Mouse (Mus musculus): ENCODE results near the gene Scap. TPM values are rescaled to one million over a fixed set of nuclear protein-coding genes. Genes with fewer than 3 reads are reported as not detected.

The Scap gene
- 1.5 and 1.7 TPM in 2 replicates for polyA plus RNA-seq (2012)

GRCm38 (mm10) chr9:110333135-110333895 is at the start of gene Scap:
Gene Scap, plus strand, starts transcription at chr9:110333288.
- TF ChIP-seq TAL1 (IDR thresholded peaks at IDR 0.05; ENCODE audit: low read length) (no peak), GATA1 (IDR thresholded peaks at IDR 0.05; ENCODE audit: low read length) (no peak)
- Histone ChIP-seq H3K36me3 (ENCODE audit: control insufficient read depth) (no peaks in the 10 kb centered on the region), H3K4me3 (replicated peaks) (peak within 1 kb of the TSS; percentile 85), H3K27me3 (ENCODE audit: control insufficient read depth) (no peaks in the 10 kb centered on the region), H3K9me3 (ENCODE audit: control insufficient read depth, low read length) (no peaks in the 10 kb centered on the region), H3K4me1 (ENCODE audit: control insufficient read depth) (peaks cover 26% of the 10 kb centered on the region)

GRCm38 (mm10) chr9:110284075-110284697 is 48.9 kb upstream of the Scap start:
- no peaks in the 10 kb centered on the region for H3K9me3 ChIP-seq (ENCODE audit: control insufficient read depth, low read length)
- H3K4me1 ChIP-seq (ENCODE audit: control insufficient read depth), result no peaks in the 10 kb centered on the region
- no peaks in the 10 kb centered on the region for H3K27me3 ChIP-seq (ENCODE audit: control insufficient read depth)
- no peaks in the 10 kb centered on the region for H3K36me3 ChIP-seq (ENCODE audit: control insufficient read depth)
- TF ChIP-seq TAL1 (IDR thresholded peaks at IDR 0.05; ENCODE audit: low read length) (no peak), GATA1 (IDR thresholded peaks at IDR 0.05; ENCODE audit: low read length) (no peak)
- H3K4me3 ChIP-seq (replicated peaks), result no peak overlapping the region

GRCm38 (mm10) chr9:110287321-110287924 is 45.7 kb upstream of the Scap start:
- Histone ChIP-seq H3K27me3 (ENCODE audit: control insufficient read depth) (no peaks in the 10 kb centered on the region), H3K9me3 (ENCODE audit: control insufficient read depth, low read length) (no peaks in the 10 kb centered on the region), H3K4me3 (replicated peaks) (no peak overlapping the region), H3K36me3 (ENCODE audit: control insufficient read depth) (no peaks in the 10 kb centered on the region), H3K4me1 (ENCODE audit: control insufficient read depth) (no peaks in the 10 kb centered on the region)
- no peak for TF ChIP-seq TAL1 (IDR thresholded peaks at IDR 0.05; ENCODE audit: low read length)

GRCm38 (mm10) chr9:110293254-110293718 is 39.8 kb upstream of the Scap start:
- Histone ChIP-seq H3K4me3 (replicated peaks) (no peak overlapping the region), H3K36me3 (ENCODE audit: control insufficient read depth) (no peaks in the 10 kb centered on the region), H3K27me3 (ENCODE audit: control insufficient read depth) (no peaks in the 10 kb centered on the region), H3K4me1 (ENCODE audit: control insufficient read depth) (no peaks in the 10 kb centered on the region), H3K9me3 (ENCODE audit: control insufficient read depth, low read length) (no peaks in the 10 kb centered on the region)
- no peak for TF ChIP-seq GATA1 (IDR thresholded peaks at IDR 0.05; ENCODE audit: low read length)
- no peak for TF ChIP-seq TAL1 (IDR thresholded peaks at IDR 0.05; ENCODE audit: low read length)

- H3K36me3 ChIP-seq (ENCODE audit: control insufficient read depth), result no peaks in the 10 kb centered on the region
- H3K9me3 ChIP-seq (ENCODE audit: control insufficient read depth, low read length), result no peaks in the 10 kb centered on the region
- TF ChIP-seq GATA1 (IDR thresholded peaks at IDR 0.05; ENCODE audit: low read length) (no peak), TAL1 (IDR thresholded peaks at IDR 0.05; ENCODE audit: low read length) (no peak)
- no peak overlapping the region for H3K4me3 ChIP-seq (replicated peaks)
- no peaks in the 10 kb centered on the region for H3K27me3 ChIP-seq (ENCODE audit: control insufficient read depth)
- H3K4me1 ChIP-seq (ENCODE audit: control insufficient read depth), result no peaks in the 10 kb centered on the region
These were observed 39.1 kb upstream of the Scap start for GRCm38 (mm10) chr9:110293873-110294415.

- no peak overlapping the region for H3K4me3 ChIP-seq (replicated peaks)
- no peaks in the 10 kb centered on the region for H3K9me3 ChIP-seq (ENCODE audit: control insufficient read depth, low read length)
- H3K27me3 ChIP-seq (ENCODE audit: control insufficient read depth), result no peaks in the 10 kb centered on the region
- TF ChIP-seq TAL1 (IDR thresholded peaks at IDR 0.05; ENCODE audit: low read length), result no peak
- TF ChIP-seq GATA1 (IDR thresholded peaks at IDR 0.05; ENCODE audit: low read length), result no peak
- no peaks in the 10 kb centered on the region for H3K4me1 ChIP-seq (ENCODE audit: control insufficient read depth)
- no peaks in the 10 kb centered on the region for H3K36me3 ChIP-seq (ENCODE audit: control insufficient read depth)
These were observed 38.3 kb upstream of the Scap start for GRCm38 (mm10) chr9:110294786-110295185.

GRCm38 (mm10) chr9:110296867-110297627 is 36.0 kb upstream of the Scap start:
- H3K27me3 ChIP-seq (ENCODE audit: control insufficient read depth), result no peaks in the 10 kb centered on the region
- no peaks in the 10 kb centered on the region for H3K36me3 ChIP-seq (ENCODE audit: control insufficient read depth)
- H3K9me3 ChIP-seq (ENCODE audit: control insufficient read depth, low read length), result peaks cover 13% of the 10 kb centered on the region
- no peak overlapping the region for H3K4me3 ChIP-seq (replicated peaks)
- no peaks in the 10 kb centered on the region for H3K4me1 ChIP-seq (ENCODE audit: control insufficient read depth)
- TF ChIP-seq GATA1 (IDR thresholded peaks at IDR 0.05; ENCODE audit: low read length) (no peak), TAL1 (IDR thresholded peaks at IDR 0.05; ENCODE audit: low read length) (no peak)

- H3K9me3 ChIP-seq (ENCODE audit: control insufficient read depth, low read length), result peaks cover 14% of the 10 kb centered on the region
- TF ChIP-seq GATA1 (IDR thresholded peaks at IDR 0.05; ENCODE audit: low read length), result no peak
- TF ChIP-seq TAL1 (IDR thresholded peaks at IDR 0.05; ENCODE audit: low read length), result no peak
- peaks cover 40% of the 10 kb centered on the region for H3K4me1 ChIP-seq (ENCODE audit: control insufficient read depth)
- H3K4me3 ChIP-seq (replicated peaks), result peak overlapping the region; percentile 87
- peaks cover 2% of the 10 kb centered on the region for H3K36me3 ChIP-seq (ENCODE audit: control insufficient read depth)
- no peaks in the 10 kb centered on the region for H3K27me3 ChIP-seq (ENCODE audit: control insufficient read depth)
These were observed 28.6 kb upstream of the Scap start for GRCm38 (mm10) chr9:110304516-110304915.
